Mouse (Mus musculus) brain, embryonic 14.5 days (tissue): ENCODE data around the gene Sass6. TPM values are rescaled to one million over a fixed set of nuclear protein-coding genes. Genes with fewer than 3 reads are reported as not detected.
A peak's percentile ranks its signal among the peaks of the same experiment; 100 is the strongest.

ENCODE experiments used
- DNase-seq: peaks from one replicate; pipeline ENCODE4 v3.0.0-alpha.2; 2011; ENCODE audit warnings: low read depth
- CTCF ChIP-seq: fragments of 200-500 bp; IDR thresholded peaks from 2 replicates; pipeline ENCODE4 v1.5.1; 2012; ENCODE audit warnings: inconsistent platforms, mild to moderate bottlenecking, moderate library complexity, borderline replicate concordance; ENCODE audit not compliant: insufficient read depth, insufficient read length; ENCODE audit errors: extremely low read depth
- POLR2A ChIP-seq: fragments of 200-500 bp; IDR thresholded peaks from 2 replicates; pipeline ENCODE4 v1.6.1; 2012; ENCODE audit warnings: mild to moderate bottlenecking, inconsistent platforms, borderline replicate concordance; ENCODE audit not compliant: poor library complexity, insufficient read depth, insufficient read length, severe bottlenecking; ENCODE audit errors: extremely low read depth
- polyA plus RNA-seq: library from polyadenylated mRNA; depleted of rRNA; stranded (reverse); fragments of >200 nt; gene quantifications from 2 replicates; pipeline ENCODE4 v1.2.3, GENCODE M21; 2012

The Sass6 gene
- polyA plus RNA-seq, 1 experiment: 10.4 TPM

- no peak for DNase-seq
- no peak for TF ChIP-seq CTCF
Measured at GRCm38 (mm10) chr3:116601781-116602180, 7.0 kb downstream of the Sass6 start.

- no peak for TF ChIP-seq CTCF
- TF ChIP-seq POLR2A: no peak
- peak; percentile 45 for DNase-seq
Measured at GRCm38 (mm10) chr3:116604570-116604969, 9.8 kb downstream of the Sass6 start.

DNA sequence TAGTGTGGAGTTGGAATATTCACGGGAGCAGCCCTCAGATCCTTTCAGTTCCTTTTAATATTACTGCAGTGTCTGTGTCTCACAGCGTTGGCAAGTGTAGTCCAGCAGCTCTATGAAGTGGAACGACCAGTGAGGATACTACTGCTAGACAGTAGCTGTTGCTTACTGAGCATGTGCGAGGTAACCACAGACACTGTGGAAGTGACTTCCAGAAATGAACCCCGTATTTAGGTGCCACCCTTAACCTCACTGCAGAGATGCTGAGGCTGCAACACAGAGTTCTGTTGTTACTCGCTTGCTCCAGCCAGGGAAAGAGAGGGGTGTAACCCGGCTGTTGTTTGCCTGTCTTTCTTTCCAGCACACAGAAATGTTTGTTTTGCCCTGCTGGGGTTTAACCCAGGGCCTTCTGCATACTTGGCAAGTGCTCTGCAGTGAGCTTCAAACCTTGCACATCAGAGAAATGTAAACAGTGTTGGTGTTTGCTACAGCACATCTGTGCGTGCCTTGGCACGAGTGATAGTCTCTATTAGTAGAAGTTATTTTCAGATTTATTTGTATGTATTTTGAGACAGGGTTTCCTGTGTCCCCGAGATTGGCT is 19.6 kb downstream of the Sass6 start, which contains the start of gene Trmt13:
Gene Trmt13, minus strand, starts transcription at position 293 of the 598 bp plus-strand sequence.
- TF ChIP-seq CTCF: no peak
- no peak for TF ChIP-seq POLR2A
- DNase-seq: peak; percentile 37

DNA sequence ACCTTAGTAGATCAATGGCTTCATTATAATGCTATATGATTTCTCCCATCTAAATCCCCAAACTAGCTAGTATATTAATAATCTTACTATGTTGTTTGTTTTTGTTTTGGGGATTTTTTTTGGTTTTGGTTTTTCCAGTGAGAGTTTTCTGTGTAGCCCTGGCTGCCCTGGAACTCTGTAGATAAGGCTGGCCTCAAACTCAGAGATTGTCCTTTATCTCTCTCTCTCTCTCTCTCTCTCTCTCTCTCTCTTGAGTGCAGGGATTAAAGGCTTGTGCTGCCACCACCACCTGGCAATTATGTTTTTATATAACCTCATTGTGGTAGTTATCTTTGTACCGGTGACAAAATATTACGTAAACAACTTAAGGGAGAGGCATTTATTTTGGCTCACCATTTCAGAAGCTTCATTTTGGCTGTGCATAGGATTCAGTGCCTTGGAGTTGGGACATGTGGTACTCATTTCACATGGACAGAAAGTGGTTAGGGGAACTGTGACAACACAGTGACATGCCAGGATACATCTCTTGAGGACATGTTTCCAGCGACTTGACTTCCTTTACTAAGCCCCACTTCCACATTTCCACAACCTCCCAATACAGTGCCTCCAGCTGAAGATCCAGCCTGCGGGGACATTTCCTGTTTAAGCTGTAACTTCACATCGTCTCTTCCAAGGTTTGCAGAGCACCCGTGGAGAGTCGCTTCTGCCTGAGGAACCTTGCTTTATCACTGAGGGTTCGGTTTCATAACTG is 20.7 kb downstream of the Sass6 start:
- DNase-seq: no peak
- TF ChIP-seq POLR2A: no peak
- TF ChIP-seq CTCF: no peak

DNA sequence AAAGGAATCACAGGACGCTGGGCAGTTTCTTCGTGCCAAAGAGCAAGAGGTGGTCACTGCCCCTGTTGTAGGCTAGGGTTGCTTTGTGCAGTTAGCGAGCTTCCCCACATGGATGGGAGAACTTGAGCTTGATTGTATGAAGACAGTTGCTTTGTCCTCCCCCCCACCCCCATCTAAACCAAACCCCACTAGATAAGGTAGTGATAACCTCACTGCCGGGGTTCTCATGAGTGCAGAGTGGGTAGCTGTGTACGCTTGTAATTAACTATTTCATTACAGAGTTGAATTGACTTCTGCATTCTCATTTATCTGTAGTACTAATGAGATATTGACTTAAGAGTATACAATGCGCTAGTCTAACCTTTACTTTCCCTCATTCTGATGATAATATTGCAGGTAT is 24.1 kb downstream of the Sass6 start:
- no peak for TF ChIP-seq POLR2A
- TF ChIP-seq CTCF: no peak
- DNase-seq: no peak

DNA sequence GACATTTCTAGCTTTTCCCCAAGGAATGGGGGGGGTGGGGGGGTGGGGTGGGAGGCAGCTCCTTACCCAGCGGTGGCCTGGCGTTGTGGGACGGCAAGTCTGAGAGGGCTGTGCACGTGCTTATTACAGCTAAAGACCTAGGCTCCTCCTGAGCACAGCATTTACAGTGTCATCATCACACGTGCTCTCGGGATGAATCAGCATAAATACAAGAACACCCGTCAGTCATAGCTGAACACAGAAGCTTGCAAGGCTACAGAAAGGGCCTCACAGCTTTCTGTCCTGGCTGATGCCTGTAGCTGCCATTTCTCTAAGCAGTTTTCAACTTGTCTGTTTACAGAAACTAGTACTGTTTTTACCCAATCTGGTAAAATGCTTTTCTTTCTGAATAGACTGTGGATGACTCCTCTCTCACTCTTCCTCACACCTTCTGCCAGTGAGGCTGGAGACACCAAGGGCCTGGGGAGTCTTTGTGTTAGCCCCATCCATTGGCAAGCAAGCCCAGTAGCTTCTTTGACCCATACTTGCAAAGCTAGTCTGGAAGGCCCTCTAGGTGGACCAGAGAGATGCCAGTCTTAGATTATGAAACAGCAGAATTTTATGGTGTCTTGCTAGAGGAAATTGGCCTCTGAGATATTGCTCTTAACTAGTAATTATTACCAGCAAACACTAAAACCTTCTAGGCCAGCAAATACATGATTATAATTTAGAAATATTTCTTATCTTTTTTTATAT is 26.0 kb downstream of the Sass6 start:
- no peak for TF ChIP-seq CTCF
- TF ChIP-seq POLR2A: no peak
- no peak for DNase-seq

- TF ChIP-seq POLR2A (no peak), CTCF (no peak)
- no peak for DNase-seq
Measured at GRCm38 (mm10) chr3:116622641-116623040, 27.9 kb downstream of the Sass6 start.

DNA sequence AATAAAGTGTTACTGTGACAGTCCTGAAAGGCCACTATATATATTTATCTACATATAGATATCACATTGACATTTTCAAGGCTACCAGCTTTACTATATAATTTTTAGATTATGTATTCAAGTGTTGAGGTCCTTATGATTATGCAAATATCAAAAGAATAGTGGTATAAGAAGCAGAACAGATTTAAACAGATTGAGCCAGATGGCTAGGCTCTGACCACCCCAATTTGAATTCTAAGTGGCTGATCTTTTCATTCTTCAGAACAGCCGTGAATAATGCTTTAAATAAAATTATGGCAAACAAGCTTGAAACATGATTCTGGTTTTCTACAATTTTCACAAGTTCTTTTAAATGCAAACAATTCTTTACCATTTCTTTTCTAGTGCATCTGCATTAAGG is 36.7 kb downstream of the Sass6 start:
- TF ChIP-seq POLR2A (no peak), CTCF (no peak)
- peak; percentile 31 for DNase-seq

- TF ChIP-seq CTCF (no peak), POLR2A (no peak)
- DNase-seq: no peak
Measured at GRCm38 (mm10) chr3:116632971-116633370, 38.2 kb downstream of the Sass6 start.

GRCm38 (mm10) chr3:116634091-116634490 is 39.3 kb downstream of the Sass6 start:
- TF ChIP-seq CTCF (no peak), POLR2A (no peak)
- no peak for DNase-seq

DNA sequence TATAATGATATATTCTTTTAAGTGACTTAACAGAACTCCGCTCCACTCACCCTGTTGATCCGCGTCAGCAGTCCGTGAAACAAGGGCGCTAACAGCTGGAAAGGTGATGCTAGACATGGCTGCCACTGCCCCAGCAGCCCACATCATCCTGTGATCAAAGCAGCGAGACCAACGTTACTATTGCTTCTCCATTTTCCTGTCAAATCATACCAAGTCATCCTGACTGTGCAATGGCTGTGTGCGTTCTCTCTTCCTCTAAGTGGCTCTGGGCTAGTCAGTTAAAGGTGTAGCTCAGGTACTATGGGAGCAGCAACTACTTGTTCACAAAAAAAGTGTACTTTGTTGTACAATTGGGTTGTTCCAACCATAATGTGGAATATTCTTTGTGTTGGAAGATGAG is 40.1 kb downstream of the Sass6 start:
- no peak for DNase-seq
- TF ChIP-seq CTCF (no peak), POLR2A (no peak)
